Mouse (Mus musculus) stomach, postnatal 0 days (tissue): ENCODE measurements at regions not wholly inside any gene's neighbourhood (a gene's known extent, or its start where the extent isn't known, plus 50 kb on each side); places are given as distances from the start of the nearest gene placed in this dataset.

Experiments used
- ATAC-seq: fragments of 200-750 bp; cut with Nextera tagmentation; 2 replicates; pipeline ENCODE4 v1.8.0; 2017; ENCODE audit not compliant: low FRiP score, low TSS enrichment
- DNase-seq: peaks from one replicate; pipeline ENCODE4 v3.0.0-alpha.2; 2016; ENCODE audit warnings: low spot score
- H3K27ac ChIP-seq: fragments of 300-500 bp; sonication (generic); replicated peaks from 2 replicates; pipeline ENCODE4 v1.5.1; 2014; ENCODE audit warnings: mild to moderate bottlenecking, control low read depth
- H3K27me3 ChIP-seq: fragments of 300-500 bp; sonication (generic); 2 replicates; pipeline ENCODE4 v1.6.1; 2014; ENCODE audit warnings: low read length; ENCODE audit not compliant: control insufficient read depth, insufficient read depth
- H3K36me3 ChIP-seq: fragments of 300-500 bp; sonication (generic); 2 replicates; pipeline ENCODE4 v1.6.1; 2014; ENCODE audit warnings: low read length, mixed read lengths; ENCODE audit not compliant: control insufficient read depth, insufficient read depth
- H3K4me1 ChIP-seq: fragments of 300-500 bp; sonication (generic); replicated peaks from 2 replicates; pipeline ENCODE4 v1.6.1; 2014; ENCODE audit warnings: antibody characterized with exemption; ENCODE audit not compliant: control insufficient read depth, insufficient read depth
- H3K4me2 ChIP-seq: fragments of 300-500 bp; sonication (generic); replicated peaks from 2 replicates; pipeline ENCODE4 v1.6.1; 2014; ENCODE audit warnings: low read depth, mild to moderate bottlenecking, control low read depth, moderate library complexity
- H3K4me3 ChIP-seq: fragments of 300-500 bp; sonication (generic); 2 replicates; pipeline ENCODE4 v1.5.1; 2014; ENCODE audit warnings: low read depth, low read length, control low read depth
- H3K9ac ChIP-seq: fragments of 300-500 bp; sonication (generic); 2 replicates; pipeline ENCODE4 v1.6.1; 2014; ENCODE audit warnings: mild to moderate bottlenecking, low read length, control low read depth, mixed read lengths
- H3K9me3 ChIP-seq: fragments of 300-500 bp; sonication (generic); 2 replicates; pipeline ENCODE4 v1.6.1; 2016; ENCODE audit warnings: low read length; ENCODE audit not compliant: control insufficient read depth
- CTCF ChIP-seq: IDR thresholded peaks from 2 replicates; pipeline ENCODE4 v1.5.1; 2016; ENCODE audit warnings: antibody characterized with exemption, low read depth, mild to moderate bottlenecking, moderate library complexity
- EP300 ChIP-seq: optimal IDR thresholded peaks from 2 replicates; pipeline ENCODE3; 2016; ENCODE audit warnings: antibody characterized with exemption
- WGBS: fragments of 180-500 bp; shearing (Covaris S2); extraction: QIAGEN DNeasy Blood & Tissue Kit; methylation state at CpG from one replicate; pipeline ENCODE4 v1.1.7; 2014; 5-methylcytosine and 5-hydroxymethylcytosine counted together

DNA sequence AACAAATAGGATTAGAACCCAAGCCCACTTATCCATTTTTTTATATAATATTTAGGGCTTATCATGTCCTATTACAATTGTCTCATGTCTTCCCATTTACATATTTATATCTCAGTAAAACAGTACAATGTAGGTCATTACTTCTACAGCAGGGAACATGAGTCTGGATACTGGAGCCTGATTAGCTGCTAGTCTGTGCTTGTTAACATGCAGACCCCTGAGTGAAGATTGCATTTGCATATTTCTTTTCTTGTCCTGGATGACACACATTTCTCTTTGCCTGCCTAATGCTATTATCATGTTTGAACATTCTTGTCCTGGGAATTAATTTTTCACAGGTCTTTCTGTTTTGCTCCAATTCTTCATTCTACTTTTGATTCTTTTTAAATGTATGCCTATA is 155.0 kb upstream of the 4921530L21Rik start:
- no peak overlapping the region for H3K9ac ChIP-seq
- DNase-seq, result no peak
- H3K4me1 ChIP-seq, result no peaks in the 10 kb centered on the region
- no peak overlapping the region for H3K4me2 ChIP-seq
- no peaks in the 10 kb centered on the region for H3K36me3 ChIP-seq
- no peaks in the 10 kb centered on the region for H3K27me3 ChIP-seq
- no peak for TF ChIP-seq CTCF
- no peak for TF ChIP-seq EP300
- H3K27ac ChIP-seq, result no peak overlapping the region
- H3K9me3 ChIP-seq, result no peaks in the 10 kb centered on the region
- H3K4me3 ChIP-seq, result no peak overlapping the region
- ATAC-seq, result no peak

DNA sequence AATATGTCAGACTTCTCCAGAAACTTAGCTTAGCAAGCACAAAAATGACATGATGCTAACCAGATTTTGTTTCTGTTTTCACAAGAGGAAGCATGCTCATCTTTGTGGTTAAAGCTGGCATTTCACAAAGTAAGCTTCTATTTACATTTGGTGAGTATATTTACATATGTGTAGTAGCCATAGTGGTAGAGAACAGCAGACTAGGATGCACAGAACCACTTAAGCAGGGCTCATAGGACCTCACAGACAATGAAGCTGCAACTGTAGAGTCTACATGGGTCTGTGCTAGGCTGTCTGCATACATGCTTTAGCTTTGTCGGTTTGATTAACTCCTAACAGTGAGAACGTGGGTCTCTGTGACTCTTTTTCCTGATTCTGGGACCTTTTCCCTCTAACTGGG is 105.3 kb upstream of the 4921530L21Rik start:
- no peak for TF ChIP-seq CTCF
- no peak for TF ChIP-seq EP300
- H3K9me3 ChIP-seq, result no peaks in the 10 kb centered on the region
- no peak overlapping the region for H3K4me3 ChIP-seq
- no peak overlapping the region for H3K27ac ChIP-seq
- WGBS, result 27% methylated on average over 2 of the region's 2 CpGs
- DNase-seq (no peak), ATAC-seq (no peak)
- no peaks in the 10 kb centered on the region for H3K27me3 ChIP-seq
- no peak overlapping the region for H3K4me2 ChIP-seq
- no peaks in the 10 kb centered on the region for H3K4me1 ChIP-seq
- H3K36me3 ChIP-seq, result no peaks in the 10 kb centered on the region
- no peak overlapping the region for H3K9ac ChIP-seq

DNA sequence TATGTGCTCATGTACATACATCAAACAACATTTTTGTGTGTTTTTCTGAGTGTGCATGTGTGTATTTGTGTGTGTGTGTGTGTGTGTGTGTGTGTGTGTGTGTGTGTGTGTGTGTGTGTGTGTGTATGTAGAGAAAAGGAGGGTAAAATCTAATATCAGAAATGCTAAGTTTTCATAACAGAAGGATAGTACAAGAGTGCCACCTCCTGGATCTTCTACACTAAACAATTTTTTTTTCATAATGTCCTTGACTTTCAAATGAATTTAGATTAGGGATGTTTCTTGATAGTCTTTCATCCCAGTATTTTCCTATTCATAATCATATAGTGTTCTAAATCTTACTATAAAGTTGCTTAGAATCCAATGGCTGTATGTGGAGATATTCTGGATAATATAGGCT is 103.6 kb upstream of the 4921530L21Rik start:
- DNase-seq, result no peak
- TF ChIP-seq EP300 (no peak), CTCF (peak; percentile 60)

More for the DNA sequence above, 103.6 kb upstream of the 4921530L21Rik start:
- Histone ChIP-seq H3K36me3 (no peaks in the 10 kb centered on the region), H3K4me2 (no peak overlapping the region), H3K27ac (no peak overlapping the region), H3K4me1 (no peaks in the 10 kb centered on the region), H3K27me3 (no peaks in the 10 kb centered on the region), H3K9me3 (no peaks in the 10 kb centered on the region), H3K4me3 (no peak overlapping the region), H3K9ac (no peak overlapping the region)
- ATAC-seq, result no peak
